Comparison of ENCODE assay signal across 13 mouse cellular contexts in genomic region chr5:129025048-129025447, GRCm38 (mm10). TPM values are rescaled to one million over a fixed set of nuclear protein-coding genes. Genes with fewer than 3 reads are reported as not detected.
DNase-seq lines count a peak whose midpoint lies in the region; ATAC-seq and TF ChIP-seq lines count a peak whose summit lies in the region.
"Had no signal": no experiment of that assay in that cellular context is flagged by ENCODE, and none has a peak within 500 bp of the region (broad histone marks: within the 10 kb centered on the region; RNA-seq: fewer than 3 reads in every experiment).

No protein-coding gene starts in this region.

- 41% methylated on average over 2 of the region's 2 CpGs for WGBS in liver, embryonic 11.5 days
- WGBS in liver, embryonic 14.5 days (ENCODE audit: insufficient replicate concordance): 48% methylated on average over 2 of the region's 2 CpGs

- no peak for TF ChIP-seq EP300 in liver, embryonic 14.5 days (IDR thresholded peaks at IDR 0.05; ENCODE audit: low read depth)

- intact Hi-C loops in left cerebral cortex, postnatal 14 days (cut with DNase I): no loop called here

- H3K36me3 ChIP-seq in liver, embryonic 11.5 days (ENCODE audit: control insufficient read depth, insufficient read depth, low read length): peaks cover 23% of the 10 kb centered on the region
- peaks cover 42% of the 10 kb centered on the region for H3K36me3 ChIP-seq in G1E (replicated peaks)
- H3K36me3 ChIP-seq in liver, embryonic 14.5 days (replicated peaks; ENCODE audit: control insufficient read depth, insufficient read depth, low read depth): peaks cover 46% of the 10 kb centered on the region

- no peaks in the 10 kb centered on the region for H3K27me3 ChIP-seq in liver, embryonic 11.5 days (replicated peaks; ENCODE audit: control insufficient read depth, insufficient read depth, low read length)
- H3K27me3 ChIP-seq in G1E (ENCODE audit: insufficient read depth, low read length): no peaks in the 10 kb centered on the region
- H3K27me3 ChIP-seq in liver, embryonic 14.5 days (ENCODE audit: control insufficient read depth, insufficient read depth, low read length): no peaks in the 10 kb centered on the region
- H3K27me3 ChIP-seq: liver, embryonic 15.5 days had no signal

- no peak overlapping the region for H3K4me2 ChIP-seq in liver, embryonic 11.5 days
- no peak overlapping the region for H3K4me2 ChIP-seq in liver, embryonic 14.5 days (ENCODE audit: low read depth)
- H3K4me2 ChIP-seq: liver, embryonic 15.5 days had no signal

- ATAC-seq in liver, embryonic 11.5 days (replicated peaks; ENCODE audit: low FRiP score): peak; percentile 26
- ATAC-seq in G1E (ENCODE audit: extremely low read depth, insufficient number of reproducible peaks, low FRiP score, poor library complexity, severe bottlenecking): peak; percentile 16; the same call in 1 of the 2 replicates
- ATAC-seq in liver, embryonic 14.5 days (ENCODE audit: insufficient read depth): no peak

- no peaks in the 10 kb centered on the region for H3K9me3 ChIP-seq in liver, embryonic 11.5 days (ENCODE audit: control insufficient read depth, low read length)
- no peaks in the 10 kb centered on the region for H3K9me3 ChIP-seq in G1E (replicated peaks)
- no peaks in the 10 kb centered on the region for H3K9me3 ChIP-seq in liver, embryonic 14.5 days (ENCODE audit: control insufficient read depth, low read length)
- H3K9me3 ChIP-seq: liver, embryonic 15.5 days had no signal

- no peak for TF ChIP-seq CTCF in G1E (IDR thresholded peaks at IDR 0.05; ENCODE audit: low read depth, low read length)
- TF ChIP-seq CTCF in liver, embryonic 14.5 days (IDR thresholded peaks at IDR 0.05; ENCODE audit: low read depth): peak; percentile 49; the same call in 1 of the 2 replicates

- no peak overlapping the region for H3K9ac ChIP-seq in liver, embryonic 11.5 days (ENCODE audit: low read depth, low read length)
- H3K9ac ChIP-seq in liver, embryonic 14.5 days (replicated peaks): no peak overlapping the region
- H3K9ac ChIP-seq: liver, embryonic 15.5 days had no signal

- peak; percentile 47 for DNase-seq in embryo, embryonic 10 days (ENCODE audit: low spot score)
- DNase-seq in embryo, embryonic 11 days: no peak
- no peak for DNase-seq in liver, embryonic 11.5 days (ENCODE audit: low spot score)
- DNase-seq in liver (no peak), G1E (ENCODE audit: low spot score) (no peak)
- no peak for DNase-seq in liver, embryonic 14.5 days (ENCODE audit: low read depth in 3 of 3, low spot score in 3 of 3)
- no peak for DNase-seq in left cerebral cortex, postnatal 14 days (ENCODE audit: low spot score in 2 of 2)
- no peak for DNase-seq in thymus, postnatal 25 days
- DNase-seq: cerebellum, adult 8-10 months; heart, postnatal 14 days had no signal

- H3K27ac ChIP-seq in liver, embryonic 11.5 days (ENCODE audit: low read depth, low read length): no peak overlapping the region
- H3K27ac ChIP-seq in liver, embryonic 14.5 days: no peak overlapping the region
- H3K27ac ChIP-seq: liver, embryonic 15.5 days; macrophage had no signal

- H3K4me3 ChIP-seq in liver, embryonic 11.5 days (ENCODE audit: low read depth, low read length): no peak overlapping the region
- no peak overlapping the region for H3K4me3 ChIP-seq in G1E (ENCODE audit: low read depth, low read length)
- H3K4me3 ChIP-seq in liver, embryonic 14.5 days (ENCODE audit: insufficient read depth in 1 of 2, low read depth in 2 of 2, low read length in 2 of 2): no peak overlapping the region
- H3K4me3 ChIP-seq: liver, embryonic 15.5 days; myocyte had no signal

- no peaks in the 10 kb centered on the region for H3K4me1 ChIP-seq in liver, embryonic 11.5 days (replicated peaks; ENCODE audit: control insufficient read depth, insufficient read depth, low read length)
- H3K4me1 ChIP-seq in G1E (ENCODE audit: insufficient read depth, low read depth, low read length): peaks cover 10% of the 10 kb centered on the region
- peaks cover 4% of the 10 kb centered on the region in 2 experiments; a peak in 2 of 4 replicates for H3K4me1 ChIP-seq in liver, embryonic 14.5 days (replicated peaks; ENCODE audit: control insufficient read depth in 2 of 2, insufficient read depth in 2 of 2, low read length in 1 of 2)

RNA-seq across cellular contexts. Expression of gene Ran, which starts 5.2 kb away (rescaled TPM):
- 878 and 928 TPM in 2 replicates for polyA plus RNA-seq in liver, embryonic 11.5 days (2014; fragmentation: Nextera tagmentation; extraction: Ambion mirVana)
- total RNA-seq in G1E (2014; fragmentation: Nextera tagmentation): 161 and 173 TPM in 2 replicates
- total RNA-seq in G1E (2017): 481 and 750 TPM in 2 replicates
- polyA plus RNA-seq in G1E (2012): 5,187 and 6,161 TPM in 2 replicates
- polyA plus RNA-seq in liver, embryonic 14.5 days (2012; rRNA removed): 221 and 273 TPM in 2 replicates
- polyA plus RNA-seq in liver, embryonic 14.5 days (2014; fragmentation: Nextera tagmentation; extraction: Ambion mirVana): 461 and 495 TPM in 2 replicates
- 100 to 1,000 TPM; 146 to 149 TPM for total RNA-seq in left cerebral cortex, postnatal 14 days (2021)

RNA-seq across cellular contexts. Expression of gene Stx2, which starts 16.7 kb away (rescaled TPM):
- 87.3 and 98.4 TPM in 2 replicates for polyA plus RNA-seq in liver, embryonic 11.5 days (2014; fragmentation: Nextera tagmentation; extraction: Ambion mirVana)
- total RNA-seq in G1E (2014; fragmentation: Nextera tagmentation): 26.4 and 83.8 TPM in 2 replicates
- total RNA-seq in G1E (2017): 37.5 and 44.1 TPM in 2 replicates
- 15.3 and 18.1 TPM in 2 replicates for polyA plus RNA-seq in G1E (2012)
- 66.6 and 75.0 TPM in 2 replicates for polyA plus RNA-seq in liver, embryonic 14.5 days (2012; rRNA removed)
- polyA plus RNA-seq in liver, embryonic 14.5 days (2014; fragmentation: Nextera tagmentation; extraction: Ambion mirVana): 68.1 and 74.2 TPM in 2 replicates
- total RNA-seq in left cerebral cortex, postnatal 14 days (2021): 10 to 100 TPM; 23.4 to 23.9 TPM
